Mouse (Mus musculus) heart, postnatal 0 days (tissue): Measurements from ENCODE around the gene Aen. TPM values are rescaled to one million over a fixed set of nuclear protein-coding genes. Genes with fewer than 3 reads are reported as not detected.

Experiments used
- ATAC-seq: fragments of 200-750 bp; cut with Nextera tagmentation; 2 replicates; pipeline ENCODE4 v1.8.0; 2017; ENCODE audit warnings: low read depth, moderate number of reproducible peaks, moderate library complexity; ENCODE audit not compliant: insufficient read depth
- DNase-seq: peaks from one replicate; pipeline ENCODE4 v3.0.0-alpha.2; 2016; ENCODE audit warnings: low spot score
- H3K27ac ChIP-seq: fragments of 300-500 bp; sonication (generic); 2 replicates; pipeline ENCODE4 v1.5.1; 2014; ENCODE audit warnings: low read depth, mild to moderate bottlenecking
- H3K27me3 ChIP-seq: fragments of 300-500 bp; sonication (generic); 2 replicates; pipeline ENCODE4 v1.6.1; 2014; ENCODE audit warnings: low read length, mixed read lengths; ENCODE audit not compliant: control insufficient read depth, insufficient read depth
- H3K36me3 ChIP-seq: fragments of 300-500 bp; sonication (generic); replicated peaks from 2 replicates; pipeline ENCODE4 v1.6.1; 2014; ENCODE audit warnings: low read length, mixed read lengths; ENCODE audit not compliant: control insufficient read depth, insufficient read depth
- H3K4me1 ChIP-seq: fragments of 300-500 bp; sonication (generic); 2 replicates; pipeline ENCODE4 v1.6.1; 2014; ENCODE audit warnings: antibody characterized with exemption; ENCODE audit not compliant: control insufficient read depth, insufficient read depth
- H3K4me2 ChIP-seq: fragments of 300-500 bp; sonication (generic); 2 replicates; pipeline ENCODE4 v1.6.1; 2014; ENCODE audit warnings: low read depth, mild to moderate bottlenecking, low read length, moderate library complexity
- H3K4me3 ChIP-seq: fragments of 300-500 bp; sonication (generic); 2 replicates; pipeline ENCODE4 v1.5.1; 2014; ENCODE audit warnings: low read depth, low read length
- H3K9ac ChIP-seq: fragments of 300-500 bp; sonication (generic); replicated peaks from 2 replicates; pipeline ENCODE4 v1.6.1; 2014; ENCODE audit warnings: low read depth, low read length, mixed read lengths
- H3K9me3 ChIP-seq: fragments of 300-500 bp; sonication (generic); replicated peaks from 2 replicates; pipeline ENCODE4 v1.6.1; 2016; ENCODE audit warnings: low read length; ENCODE audit not compliant: control insufficient read depth
- CTCF ChIP-seq: IDR thresholded peaks from 2 replicates; pipeline ENCODE4 v1.5.1; 2016; ENCODE audit warnings: antibody characterized with exemption, control low read depth, low read depth
- EP300 ChIP-seq: IDR thresholded peaks from 2 replicates; pipeline ENCODE4 v1.6.1; 2016; ENCODE audit warnings: antibody characterized with exemption, low read depth
- WGBS: fragments of 180-500 bp; shearing (Covaris S2); extraction: QIAGEN DNeasy Blood & Tissue Kit; methylation state at CpG from one replicate; pipeline ENCODE4 v1.1.7; 2014; 5-methylcytosine and 5-hydroxymethylcytosine counted together
- polyA plus RNA-seq: library from polyadenylated mRNA; unstranded; fragments of >200 nt; fragmentation: Nextera tagmentation; extraction: Ambion mirVana; gene quantifications from 2 replicates; pipeline ENCODE4 v1.2.1, GENCODE M21; 2015
- total RNA-seq: library from RNA; depleted of rRNA; stranded (reverse); fragments of >200 nt; gene quantifications from 2 replicates; pipeline ENCODE4 v1.2.3, GENCODE M21; 2014; ENCODE audit warnings: low replicate concordance

Aen gene
- total and polyA plus RNA-seq, 2 experiments from 2014 or later: 22.9 to 31.3 TPM

GRCm38 (mm10) chr7:78895021-78895652, 517 bp upstream of the Aen start:
- DNase-seq: no peak
- Histone ChIP-seq H3K27me3 (peaks cover 5% of the 10 kb centered on the region), H3K4me1 (peaks cover 9% of the 10 kb centered on the region), H3K9ac (peak overlapping the region; percentile 39), H3K36me3 (no peaks in the 10 kb centered on the region), H3K4me3 (peak overlapping the region; percentile 97), H3K4me2 (peak overlapping the region; percentile 88), H3K9me3 (no peaks in the 10 kb centered on the region), H3K27ac (no peak overlapping the region)
- 50% methylated on average over 13 of the region's 13 CpGs for whole genome bisulfite sequencing
- no peak for ATAC-seq
- TF ChIP-seq CTCF: no peak

GRCm38 (mm10) chr7:78897567-78897966, 1.9 kb downstream of the Aen start:
- H3K36me3 ChIP-seq: peaks cover 9% of the 10 kb centered on the region
- 91% methylated on average over 3 of the region's 3 CpGs for WGBS
- no peak overlapping the region for H3K9ac ChIP-seq
- H3K4me1 ChIP-seq: peaks cover 9% of the 10 kb centered on the region
- no peak overlapping the region for H3K27ac ChIP-seq
- ATAC-seq (no peak), DNase-seq (no peak)
- H3K9me3 ChIP-seq: no peaks in the 10 kb centered on the region
- H3K27me3 ChIP-seq: no peaks in the 10 kb centered on the region
- H3K4me2 ChIP-seq: no peak overlapping the region
- no peak overlapping the region for H3K4me3 ChIP-seq
- no peak for TF ChIP-seq EP300
- no peak for TF ChIP-seq CTCF

DNA sequence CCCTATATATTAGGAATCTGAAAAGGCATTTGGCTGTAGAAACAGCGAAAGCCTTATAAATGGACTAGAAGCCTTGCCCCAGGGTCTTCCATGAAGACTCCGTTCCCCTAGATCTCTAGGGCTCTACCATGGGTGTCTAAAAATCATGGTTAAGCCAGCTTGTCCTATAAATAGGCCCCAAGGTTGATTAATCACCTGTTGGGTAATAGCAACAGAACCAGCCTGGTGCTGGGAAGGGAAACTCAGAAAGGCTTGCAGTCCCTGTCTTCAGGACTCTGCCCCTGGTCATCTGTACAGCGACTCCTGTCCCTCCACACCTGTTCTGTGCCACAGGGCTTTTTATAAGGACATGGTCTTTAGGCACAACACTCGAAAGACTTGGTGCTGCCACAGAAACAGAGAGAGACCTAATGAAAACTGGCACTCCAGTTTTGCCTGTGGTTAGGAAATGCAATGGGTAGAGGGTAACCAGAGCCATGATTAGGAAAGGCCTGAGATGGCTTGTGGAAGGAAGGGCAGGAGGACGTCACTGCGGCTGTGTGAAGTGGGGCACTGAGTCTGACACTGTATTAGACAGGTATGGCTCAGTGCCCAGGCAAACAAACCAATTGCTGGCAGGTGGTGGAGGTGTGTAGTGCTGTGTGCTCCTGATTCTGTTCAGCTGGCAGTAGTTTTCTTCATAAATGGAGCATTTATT, 7.7 kb downstream of the Aen start:
- H3K27me3 ChIP-seq: no peaks in the 10 kb centered on the region
- 96% methylated on average over 6 of the region's 6 CpGs for WGBS
- no peak for TF ChIP-seq EP300
- TF ChIP-seq CTCF: no peak
- no peak for DNase-seq
- H3K27ac ChIP-seq: no peak overlapping the region
- no peak for ATAC-seq
- peaks cover 41% of the 10 kb centered on the region for H3K36me3 ChIP-seq
- no peak overlapping the region for H3K9ac ChIP-seq
- H3K4me2 ChIP-seq: no peak overlapping the region
- no peaks in the 10 kb centered on the region for H3K9me3 ChIP-seq
- no peaks in the 10 kb centered on the region for H3K4me1 ChIP-seq
- H3K4me3 ChIP-seq: no peak overlapping the region

DNA sequence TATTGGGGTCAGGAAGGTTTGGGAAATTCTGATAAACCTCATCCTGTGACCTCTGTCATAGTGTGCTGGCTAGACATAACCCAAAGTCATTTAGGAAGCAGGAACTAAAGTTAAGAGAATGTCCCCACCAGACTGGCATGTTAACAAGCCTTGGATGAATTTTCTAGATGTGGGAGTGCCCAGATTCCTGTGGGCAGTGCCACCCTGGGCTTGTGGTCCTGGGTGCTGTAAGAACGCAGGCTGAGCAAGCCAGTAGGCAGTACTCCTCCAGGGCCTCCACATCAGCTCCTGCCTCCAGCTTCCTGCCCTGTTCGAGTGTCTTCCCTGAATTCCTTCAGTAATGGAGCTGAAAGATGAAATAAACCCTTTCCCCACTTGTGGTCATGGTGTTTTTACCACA, 8.5 kb downstream of the Aen start:
- WGBS: 82% methylated on average over 2 of the region's 2 CpGs
- no peak overlapping the region for H3K4me3 ChIP-seq
- peaks cover 43% of the 10 kb centered on the region for H3K36me3 ChIP-seq
- no peak for DNase-seq
- H3K9me3 ChIP-seq: no peaks in the 10 kb centered on the region
- no peak for ATAC-seq
- H3K27ac ChIP-seq: no peak overlapping the region
- no peak overlapping the region for H3K9ac ChIP-seq
- H3K27me3 ChIP-seq: no peaks in the 10 kb centered on the region
- H3K4me1 ChIP-seq: no peaks in the 10 kb centered on the region
- TF ChIP-seq CTCF (no peak), EP300 (no peak)
- no peak overlapping the region for H3K4me2 ChIP-seq

DNA sequence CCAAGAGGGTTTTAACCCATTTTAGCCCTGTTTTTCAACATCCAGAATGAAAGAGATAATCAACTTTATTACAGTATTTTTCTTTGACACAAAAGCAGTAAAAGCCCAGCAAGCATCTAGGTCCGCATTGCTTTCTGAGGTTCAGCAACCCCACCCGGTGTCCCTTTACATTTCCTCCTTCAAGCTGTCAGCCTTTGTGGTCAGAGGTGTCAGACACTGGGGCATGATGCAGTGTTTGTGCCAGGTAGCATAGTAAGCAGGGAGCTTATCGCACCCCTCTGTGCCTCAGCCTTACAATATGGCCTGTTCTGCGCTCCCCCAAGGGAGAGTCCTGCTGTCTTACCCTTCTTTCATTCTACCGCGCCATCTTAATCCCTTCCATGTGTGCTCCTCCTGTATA, 13.4 kb downstream of the Aen start:
- no peak for TF ChIP-seq CTCF
- no peak for TF ChIP-seq EP300
- Histone ChIP-seq H3K27ac (no peak overlapping the region), H3K4me2 (no peak overlapping the region), H3K9ac (no peak overlapping the region), H3K4me3 (no peak overlapping the region), H3K27me3 (no peaks in the 10 kb centered on the region), H3K4me1 (peaks cover 18% of the 10 kb centered on the region), H3K36me3 (peaks cover 29% of the 10 kb centered on the region; the same call in 1 of the 2 replicates), H3K9me3 (no peaks in the 10 kb centered on the region)
- ATAC-seq (no peak), DNase-seq (no peak)
- 82% methylated on average over 6 of the region's 6 CpGs for WGBS
